Mouse (Mus musculus) layer of hippocampus, adult 9-11 months (tissue): ENCODE data around the gene Rprml.

Source experiments
- DNase-seq: peaks from one replicate; pipeline ENCODE4 v3.0.0; 2022

The Rprml gene

DNA sequence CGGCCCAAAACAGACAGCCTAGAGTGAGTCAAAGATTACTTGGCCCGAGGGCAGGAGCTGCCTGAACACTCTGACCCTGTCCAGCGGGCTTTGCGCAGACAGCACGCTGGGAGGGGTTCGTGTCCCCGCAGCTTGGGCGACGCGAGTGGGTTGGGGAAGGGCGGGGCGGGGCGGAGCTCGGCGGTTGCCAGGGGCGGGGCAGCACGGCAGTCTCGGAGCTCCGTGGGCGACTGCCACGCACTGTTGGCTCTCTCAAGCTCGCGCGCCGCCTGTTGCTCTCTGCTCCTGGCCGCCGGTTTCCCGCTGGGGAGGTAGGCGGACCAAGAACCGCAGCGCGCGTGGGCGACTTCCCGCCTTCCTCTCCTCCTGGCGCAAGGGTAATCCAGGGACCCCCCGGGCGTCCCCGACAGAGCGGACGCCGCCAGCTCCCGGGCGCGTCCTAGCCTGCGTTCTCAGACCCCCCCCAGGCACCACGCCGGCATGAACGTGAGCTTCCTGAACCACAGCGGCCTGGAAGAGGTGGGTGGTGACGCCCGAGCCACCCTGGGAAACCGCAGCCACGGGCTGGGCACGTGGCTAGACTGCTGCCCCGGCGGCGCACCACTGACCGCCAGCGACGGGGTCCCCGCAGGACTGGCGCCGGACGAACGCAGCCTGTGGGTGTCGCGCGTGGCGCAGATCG, at the start of gene Rprml:
Rprml (plus strand) TSS at position 270 of the 682 bp plus-strand sequence.
- DNase-seq: peak; percentile 89

DNA sequence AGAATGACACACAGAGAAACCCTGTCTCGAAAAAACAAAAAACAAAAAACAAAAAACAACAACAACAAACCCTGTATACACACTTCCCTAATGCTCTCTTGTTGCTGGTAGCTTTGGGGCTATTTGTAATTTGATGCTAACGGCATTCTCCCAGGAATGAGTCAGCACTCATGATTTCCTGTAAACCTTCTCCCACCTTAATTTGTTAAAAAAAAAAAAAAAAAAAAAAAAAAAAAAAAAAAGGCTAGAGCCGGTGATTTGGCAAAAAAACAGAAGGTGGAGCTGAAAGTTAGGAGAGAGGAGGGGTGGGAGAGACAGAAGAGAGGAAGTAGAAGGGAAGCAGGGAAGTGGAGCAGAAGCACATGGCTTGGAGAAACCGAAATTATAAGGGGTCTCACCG, 42.8 kb upstream of the Rprml start:
- no peak for DNase-seq

DNA sequence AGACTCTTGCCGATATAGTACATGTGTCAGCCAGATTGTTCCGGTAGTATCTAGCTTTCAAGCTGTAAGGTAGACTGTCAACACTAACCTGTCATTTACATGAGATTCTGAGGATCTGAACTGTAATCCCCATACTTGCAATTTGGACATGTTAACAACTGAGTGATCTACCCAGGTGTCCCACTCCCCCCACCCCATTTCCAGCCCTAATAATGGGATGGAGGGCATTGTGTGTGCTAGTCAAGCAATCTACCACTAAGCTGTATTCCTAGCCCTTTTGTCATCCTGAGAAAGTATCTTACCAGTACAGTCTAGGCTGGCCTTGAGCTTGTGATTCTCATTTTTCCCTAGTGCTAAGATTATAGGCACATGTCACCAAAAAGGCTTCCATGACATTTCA, 38.6 kb upstream of the Rprml start:
- no peak for DNase-seq

DNA sequence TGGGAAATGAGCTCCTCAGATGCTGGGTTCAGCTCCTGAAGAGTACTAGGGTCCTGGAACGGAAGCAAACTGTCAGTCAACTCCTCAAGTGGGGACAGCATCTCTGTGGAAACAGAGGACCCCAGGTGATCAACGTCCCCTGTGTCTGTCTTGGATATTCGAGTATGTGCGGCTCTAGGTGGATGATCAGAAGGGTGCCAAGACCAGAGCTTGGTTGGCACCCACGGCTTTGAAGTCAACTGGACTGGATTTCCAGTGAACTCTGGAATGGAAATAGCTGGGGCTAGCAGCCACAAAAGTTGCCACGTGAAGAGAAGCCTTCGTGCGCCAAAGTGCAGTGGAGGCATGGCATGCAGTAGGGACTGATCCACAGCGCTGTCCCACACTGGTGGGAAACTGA, 28.3 kb upstream of the Rprml start, which contains the start of gene Gm884:
Gm884 (minus strand) TSS at position 101 of the 400 bp plus-strand sequence.
- DNase-seq: no peak

DNA sequence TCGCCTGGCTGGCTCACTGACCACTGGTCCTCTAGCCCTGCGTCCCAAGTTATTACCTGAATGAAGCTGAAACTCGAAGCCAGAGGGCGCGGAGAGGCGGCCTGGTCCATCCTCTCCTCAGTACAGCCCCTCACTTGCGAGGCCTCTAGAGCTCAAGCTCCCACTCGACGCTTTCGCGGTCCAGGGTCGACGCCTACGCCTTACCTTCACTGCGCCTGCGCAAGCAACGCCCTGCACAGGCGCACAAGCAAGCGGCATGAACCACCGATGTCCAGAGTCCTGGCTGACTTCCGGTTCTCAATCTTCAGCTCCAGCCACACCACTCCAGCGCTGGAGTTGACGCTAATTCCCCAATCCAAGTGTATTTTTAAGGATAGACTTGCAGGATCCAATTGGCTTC, 21.9 kb upstream of the Rprml start:
- no peak for DNase-seq

DNA sequence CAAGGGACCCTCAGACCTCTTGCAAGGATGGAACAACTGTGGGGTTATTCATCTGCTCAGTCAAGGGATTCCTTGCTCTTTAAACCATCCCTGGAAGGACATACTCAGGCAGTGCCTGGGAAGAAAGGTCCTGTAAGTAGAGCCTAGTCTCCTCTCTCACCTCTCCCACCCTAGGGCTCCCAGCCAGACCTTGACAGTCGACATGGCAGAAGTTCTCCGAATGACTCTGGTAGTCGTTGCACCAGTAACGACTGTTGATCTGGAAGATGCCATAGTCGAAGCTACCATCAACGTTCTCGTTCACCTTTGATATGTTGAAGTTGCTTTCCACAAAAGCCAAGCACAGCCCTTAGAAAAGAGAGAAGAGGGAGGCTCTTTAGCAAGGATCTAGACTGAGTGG, 14.6 kb upstream of the Rprml start:
- DNase-seq: no peak

DNA sequence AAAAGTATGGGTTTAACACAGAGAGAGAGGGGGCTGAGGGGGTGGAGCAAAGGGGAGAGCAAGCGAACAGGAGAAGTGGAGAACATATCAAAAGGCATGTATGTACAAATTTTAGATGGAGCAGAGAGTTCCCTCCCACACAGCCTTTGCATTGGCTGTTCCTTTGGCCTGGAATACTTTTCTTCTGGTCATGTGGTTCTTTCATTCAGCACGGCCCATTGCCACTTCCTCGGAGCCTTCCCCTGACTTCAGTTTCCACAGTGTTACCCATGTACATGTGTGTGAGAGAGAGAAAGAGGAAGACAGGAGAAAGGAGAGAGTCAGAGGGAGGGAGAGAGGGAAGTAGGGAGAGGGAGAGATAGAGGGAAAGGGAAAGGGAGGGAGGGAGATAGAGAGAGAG, 13.9 kb upstream of the Rprml start:
- DNase-seq: no peak

DNA sequence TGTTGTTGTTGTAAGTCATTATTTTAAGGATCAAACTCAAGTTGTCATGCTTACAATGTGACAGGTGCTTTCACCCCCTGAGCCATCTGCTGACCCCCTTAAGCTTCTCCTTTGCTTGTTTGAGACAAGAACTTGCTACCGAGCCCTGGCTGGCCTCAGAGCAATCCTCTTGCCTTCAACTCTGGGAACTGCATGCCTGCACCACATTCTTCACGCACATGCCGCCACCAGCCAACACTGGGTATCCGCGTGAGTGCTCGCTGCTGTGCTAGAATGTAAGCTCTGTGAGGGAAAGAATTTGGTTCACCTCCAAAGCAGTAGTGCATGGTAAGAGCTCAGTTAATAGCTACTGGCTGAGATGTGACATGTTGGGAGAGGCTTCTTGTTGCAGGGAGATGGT, 13.1 kb upstream of the Rprml start:
- DNase-seq: no peak

DNA sequence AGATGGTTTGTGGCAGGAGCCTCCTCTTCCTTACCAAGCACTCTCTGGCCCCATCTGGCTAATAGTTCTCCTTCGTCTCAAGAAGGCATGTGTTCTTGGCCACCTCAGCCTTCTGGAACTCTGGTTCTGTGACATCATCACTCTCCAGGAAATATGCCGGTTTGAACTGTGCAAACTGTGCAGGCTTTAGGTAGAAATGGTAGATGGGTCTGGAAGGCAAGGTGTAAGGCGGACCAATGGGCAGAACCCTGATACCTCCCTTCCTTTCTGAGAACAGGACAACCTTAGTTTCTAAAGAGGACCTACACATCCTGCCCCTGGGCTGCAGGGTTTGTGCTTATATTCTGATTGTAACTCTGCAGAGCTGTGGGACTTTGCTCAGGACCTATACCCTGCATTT, 10.6 kb upstream of the Rprml start, which contains the start of gene Lyzl6:
Lyzl6 (minus strand) TSS at position 101 of the 400 bp plus-strand sequence.
- no peak for DNase-seq

DNA sequence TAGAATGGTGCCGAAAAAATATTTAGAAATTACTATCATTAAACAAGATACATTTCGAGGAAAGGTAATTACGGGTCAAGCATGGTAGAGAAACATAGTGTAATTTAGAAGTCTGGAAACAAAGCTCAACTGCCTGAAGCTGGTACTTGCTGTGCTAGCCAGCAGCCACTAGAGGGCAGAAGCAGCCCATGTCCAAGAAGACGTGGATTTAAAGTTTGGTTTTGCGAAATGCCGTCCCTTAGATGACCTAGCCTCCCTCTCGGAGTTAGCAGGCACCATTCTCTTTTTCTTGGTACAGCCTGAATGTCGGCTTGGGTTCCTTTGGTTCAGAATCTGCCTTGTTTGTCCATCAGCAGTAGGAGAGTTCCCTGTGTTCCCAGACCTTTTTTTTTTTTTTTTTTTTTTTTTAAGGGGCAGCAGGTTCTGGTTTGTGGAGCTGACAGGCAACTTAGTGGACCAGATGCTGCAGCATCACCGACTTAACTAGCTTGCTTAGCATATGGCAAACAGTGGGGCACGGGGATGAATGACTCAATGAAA, 9.9 kb upstream of the Rprml start:
- DNase-seq: no peak

DNA sequence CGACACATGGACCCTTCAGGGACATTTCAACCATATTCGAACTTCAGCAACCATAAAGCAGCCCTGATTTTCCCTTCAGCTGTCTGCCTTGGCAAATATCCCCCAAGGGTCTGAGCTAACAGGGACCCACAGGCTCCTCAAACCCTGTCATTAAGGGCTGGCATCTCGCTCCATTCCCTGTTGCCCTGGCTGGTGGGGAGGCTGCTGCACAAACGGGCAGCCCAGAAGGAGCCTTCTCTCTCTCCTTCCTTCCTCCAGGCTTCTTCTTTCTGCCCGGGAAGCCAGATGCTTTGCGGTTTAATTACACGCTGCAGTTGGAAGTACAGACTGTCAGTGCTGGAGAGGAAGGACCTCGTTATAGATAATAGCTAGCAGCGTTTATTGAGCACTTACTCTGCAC, 6.2 kb upstream of the Rprml start:
- no peak for DNase-seq

DNA sequence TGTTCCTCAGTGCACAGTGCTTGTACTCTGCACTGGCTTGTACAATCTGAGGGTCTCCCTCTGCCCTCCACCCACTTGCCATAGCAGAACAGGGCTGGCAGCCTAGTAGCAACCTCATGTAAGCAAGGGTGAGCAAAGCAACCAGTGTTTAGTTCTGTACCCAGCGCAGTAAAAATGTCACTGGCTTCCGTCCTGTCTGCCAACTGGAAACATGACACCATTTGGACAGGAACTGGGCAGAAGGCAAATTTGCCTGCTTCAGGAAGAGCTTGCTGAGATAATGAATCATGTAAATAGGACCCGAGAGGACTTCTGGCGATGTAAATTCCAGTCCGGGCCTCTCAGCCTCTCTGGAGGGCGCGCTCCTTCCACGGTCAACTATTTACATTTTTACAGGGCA, 3.6 kb upstream of the Rprml start:
- no peak for DNase-seq

DNA sequence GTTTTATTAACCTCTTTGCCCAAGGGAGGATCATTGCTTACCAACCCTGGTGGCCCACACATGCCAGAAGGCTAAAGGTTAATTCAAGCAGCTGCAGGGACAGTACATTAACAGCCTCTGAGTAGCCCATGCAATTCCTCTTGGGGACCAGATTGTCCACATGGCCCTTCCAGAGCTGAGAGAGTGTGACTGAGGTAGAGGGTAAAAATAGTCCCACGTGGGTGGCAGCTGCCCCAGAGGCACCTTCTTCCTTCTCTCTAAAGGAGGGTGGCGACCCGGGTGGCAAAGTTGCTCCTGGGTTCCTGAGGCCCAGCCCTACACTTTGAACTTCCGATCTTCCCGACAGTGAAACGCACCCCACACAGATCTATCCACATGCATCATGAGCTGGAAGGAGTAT, 3.1 kb upstream of the Rprml start:
- no peak for DNase-seq

DNA sequence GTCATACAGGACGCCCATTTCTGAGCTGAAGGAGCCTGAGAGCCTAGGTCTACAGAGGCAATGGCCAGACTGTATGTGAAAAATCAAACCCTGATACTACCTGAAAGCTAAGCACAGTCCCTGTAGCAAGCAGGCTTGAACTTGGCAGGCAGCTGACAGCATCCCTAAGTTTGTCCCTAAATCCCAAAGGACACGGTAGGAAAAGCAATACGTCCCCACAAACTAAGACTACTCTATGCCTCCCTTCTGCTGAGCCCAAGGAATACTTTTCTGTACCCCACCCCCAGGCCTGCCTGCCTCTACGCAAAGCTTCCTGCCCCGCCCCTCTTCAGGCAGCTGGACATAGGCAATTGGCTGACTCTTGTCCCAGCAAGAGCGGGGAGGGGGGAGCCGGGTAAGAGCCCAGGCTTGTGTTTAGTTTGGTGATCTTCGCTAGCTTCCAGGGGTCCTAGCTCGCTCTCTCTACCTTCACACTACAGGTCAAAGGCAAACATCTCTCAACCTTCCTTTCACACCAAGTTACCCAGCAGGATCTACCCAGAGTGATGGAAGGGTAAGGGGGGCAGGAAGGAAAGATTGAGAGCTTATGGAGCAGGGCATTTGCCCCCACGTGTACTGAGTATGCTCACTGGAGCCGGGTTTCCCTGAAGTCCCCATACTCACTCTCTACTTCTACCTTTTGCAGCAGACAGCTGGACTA, 1.3 kb upstream of the Rprml start:
- DNase-seq: no peak

DNA sequence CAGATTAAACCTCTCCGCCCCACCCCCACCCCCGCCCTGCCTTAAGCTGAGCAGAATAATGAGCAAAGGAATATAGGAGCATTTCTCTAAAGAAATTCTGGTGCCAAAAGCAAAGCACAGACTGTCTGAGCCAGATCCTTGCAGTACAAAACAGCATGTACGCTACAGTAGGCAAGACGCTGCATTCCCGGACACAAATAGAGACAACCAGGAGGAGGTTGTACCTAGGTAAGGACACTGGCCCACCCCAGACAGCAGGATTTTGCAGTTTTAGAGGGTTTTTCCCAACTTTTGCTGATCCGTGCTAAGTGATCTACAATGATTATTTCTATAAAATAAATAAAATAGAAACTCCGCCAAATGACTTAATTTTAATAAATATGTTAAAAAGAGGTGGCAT, 714 bp upstream of the Rprml start:
- peak; percentile 59 for DNase-seq

DNA sequence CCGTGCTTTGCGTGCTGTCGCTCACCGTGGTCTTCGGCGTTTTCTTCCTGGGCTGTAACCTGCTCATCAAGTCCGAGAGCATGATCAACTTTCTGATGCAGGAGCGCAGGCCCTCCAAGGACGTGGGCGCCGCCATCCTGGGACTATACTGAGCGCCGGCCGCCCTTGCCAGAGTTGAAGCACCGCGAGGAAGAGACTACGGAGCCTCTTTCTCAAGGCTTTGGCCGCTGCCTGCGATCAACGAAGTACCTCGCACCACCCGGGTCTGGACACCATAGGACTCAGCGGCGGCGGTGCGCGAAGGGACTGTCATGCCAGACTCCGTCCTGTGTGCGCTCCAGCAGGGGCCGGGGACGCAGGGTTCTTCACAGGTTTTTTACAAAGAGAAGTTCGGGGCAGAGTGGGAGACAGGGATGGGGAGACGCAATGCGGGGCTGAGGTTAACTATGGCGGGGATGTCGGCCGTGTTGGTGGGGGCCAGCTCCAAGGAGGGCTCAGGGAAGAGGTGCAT, 668 bp downstream of the Rprml start:
- DNase-seq: no peak

DNA sequence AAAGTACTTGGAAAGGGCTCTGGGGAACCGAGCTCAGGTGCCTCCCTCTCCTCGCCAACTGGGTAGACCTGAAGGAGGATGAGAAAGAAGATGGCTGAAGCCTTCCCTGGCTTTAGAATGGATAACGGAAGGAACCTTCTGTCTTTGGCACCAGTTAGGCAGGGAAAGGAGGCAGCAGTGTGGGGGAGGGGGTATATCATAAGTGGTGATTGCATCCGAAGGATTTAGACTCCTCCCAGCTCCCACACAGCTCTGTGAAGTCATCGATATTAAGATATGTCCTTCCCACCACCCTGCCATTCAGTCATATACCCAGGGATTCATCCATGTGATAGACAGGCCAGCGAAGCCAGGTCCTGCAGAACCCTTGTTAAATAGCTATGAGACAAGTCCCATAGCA, 2.1 kb downstream of the Rprml start:
- DNase-seq: peak; percentile 60

DNA sequence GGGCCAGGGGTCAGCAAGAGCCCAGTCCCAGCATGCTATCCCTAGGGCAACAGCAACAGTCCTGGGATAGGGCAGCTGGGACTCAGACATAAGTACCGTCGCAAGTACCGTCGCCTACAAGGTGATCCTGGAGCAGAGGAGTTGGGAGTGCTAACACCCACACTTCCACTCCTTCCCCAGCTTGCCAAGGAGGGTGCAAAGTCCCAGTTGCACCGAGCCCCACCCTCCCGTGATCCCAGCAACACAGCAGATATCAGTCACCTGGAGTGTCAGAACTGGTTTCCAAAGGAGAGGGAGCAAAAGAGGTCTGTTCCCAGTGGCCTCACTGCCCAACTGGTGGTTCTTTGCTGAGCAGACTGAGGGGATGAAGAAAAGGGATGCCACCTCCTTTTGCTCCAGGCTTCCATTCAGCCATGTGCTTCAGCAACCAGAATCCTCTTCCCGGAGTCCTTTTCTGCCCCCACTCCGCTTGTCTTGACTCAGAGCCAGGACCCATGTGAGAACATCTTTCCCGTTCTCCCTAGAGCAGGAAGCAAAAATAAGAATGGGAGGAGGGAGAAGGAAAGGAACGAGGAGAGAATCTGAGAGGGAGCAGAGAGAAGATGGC, 4.1 kb downstream of the Rprml start:
- DNase-seq: no peak

DNA sequence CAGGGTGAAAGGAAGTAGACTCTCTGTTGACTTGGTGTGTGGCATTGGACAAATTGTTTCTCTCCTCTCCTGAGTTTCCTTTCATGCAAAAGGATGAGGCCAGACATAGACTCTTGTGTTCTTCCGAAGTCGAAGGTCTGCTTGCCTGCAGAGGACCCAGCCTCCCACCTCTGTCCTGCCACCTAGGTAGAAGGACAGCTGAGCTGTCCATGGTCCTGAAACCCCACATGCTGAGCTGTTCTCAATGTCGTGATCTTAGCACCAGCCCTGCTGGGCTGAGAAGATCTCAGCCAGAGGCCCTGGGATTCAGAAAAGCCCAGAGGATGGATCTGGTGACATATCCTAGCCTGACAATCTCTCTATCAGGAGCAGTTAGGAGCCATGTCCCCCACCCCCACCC, 7.2 kb downstream of the Rprml start:
- DNase-seq: no peak

DNA sequence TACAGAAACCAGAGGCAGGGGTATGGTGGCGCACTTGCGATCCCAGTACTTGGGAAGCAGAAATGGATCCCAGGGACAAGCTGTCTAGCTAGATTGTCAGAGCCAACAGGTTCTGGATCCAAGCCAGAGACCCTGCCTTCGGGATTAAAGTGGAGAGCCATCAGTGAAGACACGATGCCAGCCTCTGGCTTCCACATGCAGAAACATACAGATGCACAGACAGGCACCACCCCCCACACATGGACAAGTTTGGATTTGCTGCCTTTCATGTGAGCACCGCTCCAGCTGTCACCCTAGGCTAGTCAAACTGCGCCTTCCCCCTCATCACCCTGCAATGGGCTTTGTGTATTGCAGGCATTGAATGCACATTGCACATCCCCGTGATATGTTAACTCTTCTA, 8.8 kb downstream of the Rprml start:
- no peak for DNase-seq

DNA sequence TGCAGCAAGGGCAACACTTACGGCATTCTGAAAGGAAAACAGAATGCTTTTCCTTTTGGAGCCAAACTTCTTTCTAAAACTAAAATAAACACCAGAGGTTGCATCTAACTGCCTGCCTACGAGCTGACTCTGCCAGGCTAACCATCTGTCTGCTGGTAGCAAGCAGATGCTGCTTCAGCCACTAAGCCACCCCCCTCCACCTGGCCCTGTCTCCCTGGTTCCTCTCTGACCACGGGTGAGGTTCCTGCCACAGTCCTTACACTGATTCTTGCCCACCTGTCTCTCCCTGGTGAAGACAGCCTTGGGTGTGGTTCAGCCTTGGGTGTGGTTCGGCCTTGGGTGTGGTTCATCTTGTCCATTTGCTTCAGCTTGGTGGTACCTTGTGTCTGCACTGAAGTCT, 12.5 kb downstream of the Rprml start:
- DNase-seq: peak; percentile 77

DNA sequence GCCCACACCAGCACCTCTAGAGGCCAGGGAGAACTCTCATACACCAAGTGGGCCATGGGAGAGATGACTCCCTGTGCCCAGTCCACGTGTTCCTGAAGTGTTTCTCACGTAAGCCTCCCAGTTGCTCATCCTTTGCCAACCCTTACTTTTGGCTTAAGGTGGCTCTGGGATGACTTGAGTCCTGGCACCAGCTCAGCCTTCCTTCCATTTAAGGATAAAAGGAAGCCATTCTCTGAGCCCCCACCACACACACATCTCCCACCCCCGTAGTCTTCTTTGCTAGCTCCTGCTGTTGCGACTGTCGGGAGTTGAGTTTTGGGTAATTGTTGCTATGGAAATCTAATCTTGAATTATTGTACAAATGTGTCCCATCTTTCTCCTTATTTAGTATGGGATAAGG, 13.2 kb downstream of the Rprml start:
- DNase-seq: peak; percentile 84

DNA sequence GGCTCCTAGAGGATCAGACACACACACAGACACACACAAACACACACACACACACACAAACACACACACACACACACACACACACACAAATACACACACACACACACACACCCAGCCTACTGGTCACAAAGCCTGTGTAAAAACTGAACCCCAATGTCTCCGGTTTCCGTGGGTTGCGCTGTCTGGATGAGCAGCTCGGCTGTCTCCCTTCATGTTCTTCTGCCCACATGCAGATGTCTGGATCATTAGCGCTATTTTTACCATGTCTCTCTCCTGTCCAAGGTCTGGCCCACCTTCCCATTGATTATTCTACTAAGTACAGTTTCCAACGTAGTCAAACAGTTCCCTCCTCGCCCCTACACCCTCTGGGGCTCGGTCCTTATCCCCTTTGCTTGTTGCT, 13.7 kb downstream of the Rprml start:
- peak; percentile 72 for DNase-seq

DNA sequence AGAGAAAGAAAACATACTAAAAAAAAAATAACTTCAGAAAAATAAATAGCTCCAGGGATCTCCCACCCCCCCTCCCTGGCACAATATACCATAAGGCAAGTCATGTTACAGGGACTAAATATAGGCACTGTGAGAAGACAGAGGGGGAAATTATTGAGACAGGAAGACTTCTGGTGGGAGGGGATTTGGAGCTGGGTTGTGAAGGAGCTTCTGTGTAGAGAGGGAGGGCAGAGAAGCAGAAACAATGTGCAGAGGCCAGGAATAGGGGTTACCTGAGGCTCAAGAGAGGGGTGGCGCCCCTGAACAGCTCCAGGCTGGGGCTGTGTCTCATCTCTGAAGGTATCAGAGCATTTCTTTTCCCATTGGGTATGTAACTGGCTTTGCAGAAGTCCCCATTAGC, 16.3 kb downstream of the Rprml start:
- DNase-seq: no peak
